Mouse (Mus musculus) activated CD4-positive, CD25-positive, alpha-beta regulatory T cell, adult 4 months (primary cell): ENCODE data around the gene Lgals2. TPM values are rescaled to one million over a fixed set of nuclear protein-coding genes. Genes with fewer than 3 reads are reported as not detected.

Source experiments
- ATAC-seq: one replicate; pipeline ENCODE4 v1.8.0; 2017
- polyA plus RNA-seq, 2 experiments: library from polyadenylated mRNA; unstranded; fragments of 100-300 nt; shearing (Covaris generic); gene quantifications; one replicate each; pipeline ENCODE4 v1.2.1; 2017

Lgals2 gene
- polyA plus RNA-seq, 2 experiments from 2014 or later: not detected

GRCm38 (mm10) chr15:78842371-78843163, 12.8 kb downstream of the Lgals2 start, which contains the start of gene Cdc42ep1:
Cdc42ep1 (plus strand) TSS chr15:78842624.
- no peak for ATAC-seq

- ATAC-seq: no peak
Observed at GRCm38 (mm10) chr15:78841161-78841790, 14.1 kb downstream of the Lgals2 start.

GRCm38 (mm10) chr15:78840751-78841150, 14.6 kb downstream of the Lgals2 start:
- ATAC-seq: no peak

GRCm38 (mm10) chr15:78840241-78840640, 15.1 kb downstream of the Lgals2 start:
- ATAC-seq: no peak

- no peak for ATAC-seq
Observed at GRCm38 (mm10) chr15:78839744-78840143, 15.6 kb downstream of the Lgals2 start.

- no peak for ATAC-seq
Observed at GRCm38 (mm10) chr15:78836086-78836621, 19.2 kb downstream of the Lgals2 start.

- peak; percentile 95 for ATAC-seq
Observed at GRCm38 (mm10) chr15:78835200-78836085, 19.9 kb downstream of the Lgals2 start.

- no peak for ATAC-seq
Observed at GRCm38 (mm10) chr15:78834233-78835005, 20.9 kb downstream of the Lgals2 start.

- ATAC-seq: no peak
Observed at GRCm38 (mm10) chr15:78833582-78833981, 21.7 kb downstream of the Lgals2 start.

GRCm38 (mm10) chr15:78832701-78833123, 22.6 kb downstream of the Lgals2 start:
- no peak for ATAC-seq

GRCm38 (mm10) chr15:78831720-78832657, 23.3 kb downstream of the Lgals2 start:
- no peak for ATAC-seq

- no peak for ATAC-seq
Observed at GRCm38 (mm10) chr15:78830742-78831719, 24.3 kb downstream of the Lgals2 start.

GRCm38 (mm10) chr15:78829636-78830035, 25.7 kb downstream of the Lgals2 start:
- ATAC-seq: no peak

- peak; percentile 49 for ATAC-seq
Observed at GRCm38 (mm10) chr15:78828315-78828714, 27.0 kb downstream of the Lgals2 start.

- ATAC-seq: peak; percentile 19
Observed at GRCm38 (mm10) chr15:78826213-78827204, 28.8 kb downstream of the Lgals2 start.

- ATAC-seq: no peak
Observed at GRCm38 (mm10) chr15:78816074-78816391, 39.3 kb downstream of the Lgals2 start.

GRCm38 (mm10) chr15:78815314-78816073, 39.8 kb downstream of the Lgals2 start:
- ATAC-seq: no peak
